Comparison of ENCODE assay signal across 11 mouse cellular contexts in the genomic region with DNA sequence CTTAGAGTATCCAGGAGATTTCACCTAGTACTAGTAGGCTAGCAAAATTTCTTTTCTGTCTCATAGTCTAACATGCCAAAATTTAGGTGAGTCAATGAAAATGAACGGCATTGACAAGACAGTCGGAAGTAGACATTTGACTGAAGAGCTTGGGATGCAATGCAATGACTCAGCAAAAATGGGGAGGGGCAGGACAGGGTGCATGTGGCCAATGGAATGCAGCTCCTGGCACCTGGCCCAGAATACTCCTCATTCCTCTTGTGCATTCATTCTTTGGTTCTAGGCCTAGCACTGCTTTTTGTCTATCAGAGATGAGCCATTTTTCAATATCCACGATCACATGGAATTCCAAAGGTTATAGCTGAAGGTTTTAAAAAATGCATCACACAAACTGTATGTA. TPM values are rescaled to one million over a fixed set of nuclear protein-coding genes. Genes with fewer than 3 reads are reported as not detected.
DNase-seq lines count a peak whose midpoint lies in the region; ATAC-seq and TF ChIP-seq lines count a peak whose summit lies in the region.
"Had no signal": no experiment of that assay in that cellular context is flagged by ENCODE, and none has a peak within 500 bp of the region (broad histone marks: within the 10 kb centered on the region; RNA-seq: fewer than 3 reads in every experiment).

No protein-coding gene starts in this region.

- H3K9ac ChIP-seq in forebrain, embryonic 15.5 days (replicated peaks), result no peak overlapping the region

- H3K4me1 ChIP-seq in forebrain, embryonic 15.5 days, result no peaks in the 10 kb centered on the region

- H3ac ChIP-seq in C2C12 (ENCODE audit: control insufficient read depth, insufficient read length, low read depth), result no peak overlapping the region

- H3K4me3 ChIP-seq in C2C12 (ENCODE audit: insufficient read depth, poor library complexity, severe bottlenecking), result no peak overlapping the region
- H3K4me3 ChIP-seq in forebrain, embryonic 15.5 days, result no peak overlapping the region
- H3K4me3 ChIP-seq: layer of hippocampus, adult 2 months had no signal

- intact Hi-C loops in heart, postnatal 25 days (cut with DNase I), result no loop called here

- no peak overlapping the region for H3K4me2 ChIP-seq in forebrain, embryonic 15.5 days (replicated peaks)
- H3K4me2 ChIP-seq: midbrain, embryonic 11.5 days had no signal

- peak; percentile 17 to 35 for DNase-seq in heart, adult 18-20 months
- DNase-seq in heart, postnatal 25 days (ENCODE audit: low spot score), result no peak
- peak; percentile 33 for DNase-seq in adrenal gland, postnatal 10 days
- peak; percentile 65 for DNase-seq in kidney, postnatal 14 days
- DNase-seq in B cell, adult 2 months, result no peak
- DNase-seq in spleen, adult 18-20 months, result no peak

- H3K36me3 ChIP-seq in C2C12 (ENCODE audit: control insufficient read depth, insufficient read depth), result no peaks in the 10 kb centered on the region
- no peaks in the 10 kb centered on the region for H3K36me3 ChIP-seq in forebrain, embryonic 15.5 days
- H3K36me3 ChIP-seq: G1E had no signal

- H3K79me3 ChIP-seq in C2C12 (ENCODE audit: low read depth), result peaks cover 4% of the 10 kb centered on the region

- H3K9me3 ChIP-seq in forebrain, embryonic 15.5 days, result no peaks in the 10 kb centered on the region
- H3K9me3 ChIP-seq: G1E had no signal

- H3K79me2 ChIP-seq in C2C12 (ENCODE audit: control insufficient read depth, insufficient read depth), result peaks cover 31% of the 10 kb centered on the region

- no peaks in the 10 kb centered on the region for H3K27me3 ChIP-seq in C2C12 (ENCODE audit: control insufficient read depth, insufficient read depth, insufficient read length)
- no peaks in the 10 kb centered on the region for H3K27me3 ChIP-seq in forebrain, embryonic 15.5 days

- TF ChIP-seq CTCF in C2C12 (IDR thresholded peaks at IDR 0.05; ENCODE audit: control insufficient read depth, insufficient read depth, insufficient read length), result no peak

- WGBS in forebrain, embryonic 15.5 days, result 87% methylated on average over 3 of the region's 3 CpGs

- no peak overlapping the region for H3K27ac ChIP-seq in forebrain, embryonic 15.5 days (replicated peaks)
- H3K27ac ChIP-seq: layer of hippocampus, adult 2 months had no signal

- no peak for ATAC-seq in forebrain, embryonic 15.5 days (replicated peaks)

TF ChIP-seq in C2C12, 6 proteins besides CTCF, POLR2A, EP300 and RAD21:
- TF ChIP-seq MAX (IDR thresholded peaks at IDR 0.05) (peak; percentile 87), CEBPB (IDR thresholded peaks at IDR 0.05; ENCODE audit: low read depth) (no peak), USF1 (IDR thresholded peaks at IDR 0.05; ENCODE audit: low read depth) (peak; percentile 45), FOSL1 (IDR thresholded peaks at IDR 0.05; ENCODE audit: insufficient read depth, low read length, poor library complexity, severe bottlenecking) (peak; percentile 86), MYOG (IDR thresholded peaks at IDR 0.05; ENCODE audit: control insufficient read depth, extremely low read depth, insufficient read length) (no peak), MYOD1 (IDR thresholded peaks at IDR 0.05; ENCODE audit: control insufficient read depth, insufficient read length, low read depth) (no peak)
TF ChIP-seq in C2C12: peak in this region for 3.

RNA-seq across cellular contexts. Expression of a gene that starts 48.1 kb away (rescaled TPM):
- total RNA-seq in heart, adult 18-20 months (2021), result under 1 TPM; 0.12 to 0.49 TPM
- under 1 TPM; 0.14 to 0.36 TPM for total RNA-seq in heart, postnatal 25 days (2021)
- polyA plus RNA-seq in C2C12 (2012; fragmentation: generic; extraction: Trizol), result 10.6 TPM
- under 1 TPM; 0.21 to 0.36 TPM for total RNA-seq in adrenal gland, postnatal 10 days (2021)
- 1.8 and 2.3 TPM in 2 replicates for polyA plus RNA-seq in forebrain, embryonic 15.5 days (2015; fragmentation: Nextera tagmentation; extraction: Ambion mirVana)

Comparison
In these comparisons a context has a peak if more than half of its experiments do, and no peak if none do; other contexts are left out.
1. DNase-seq: peak in heart, adult 18-20 months (2 of 2), adrenal gland, postnatal 10 days (single experiment) and kidney, postnatal 14 days (single experiment); none in heart, postnatal 25 days (single experiment), B cell, adult 2 months (0 of 2) and spleen, adult 18-20 months (0 of 2).